Mouse (Mus musculus) olfactory bulb, adult 2 months (tissue): Measurements from ENCODE around the gene Macrod1. TPM values are rescaled to one million over a fixed set of nuclear protein-coding genes. Genes with fewer than 3 reads are reported as not detected.
"Not testable (repeated sequence)": the region's sequence is repeated elsewhere in the genome, so short reads cannot be mapped to it uniquely, and the experiment has no call there.

ENCODE experiments used
- H3K27ac ChIP-seq: fragments of 200-500 bp; 2 replicates; pipeline ENCODE4 v1.5.1; 2012; ENCODE audit warnings: low read depth, low read length; ENCODE audit not compliant: insufficient read depth
- H3K4me1 ChIP-seq: fragments of 200-500 bp; 2 replicates; pipeline ENCODE4 v1.6.1; 2012; ENCODE audit warnings: low read length; ENCODE audit not compliant: control insufficient read depth, insufficient read depth
- H3K4me3 ChIP-seq: fragments of 200-500 bp; 2 replicates; pipeline ENCODE4 v1.5.1; 2012; ENCODE audit warnings: mild to moderate bottlenecking, low read depth, low read length, moderate library complexity; ENCODE audit not compliant: insufficient read depth
- CTCF ChIP-seq: fragments of 200-500 bp; IDR thresholded peaks from 2 replicates; pipeline ENCODE4 v1.5.1; 2012; ENCODE audit warnings: low read depth, mild to moderate bottlenecking, low read length, moderate library complexity; ENCODE audit not compliant: insufficient read depth
- POLR2A ChIP-seq: fragments of 200-500 bp; IDR thresholded peaks from 2 replicates; pipeline ENCODE4 v1.6.1; 2012; ENCODE audit warnings: mild to moderate bottlenecking, low read depth, low read length, moderate library complexity; ENCODE audit not compliant: insufficient read depth
- WGBS: fragments of 180-500 bp; shearing (Covaris S2); methylation state at CpG from one replicate; pipeline ENCODE4 v1.1.7; 2018; 5-methylcytosine and 5-hydroxymethylcytosine counted together
- polyA plus RNA-seq: library from polyadenylated mRNA; stranded (reverse); fragments of >200 nt; gene quantifications from 2 replicates; pipeline ENCODE4 v1.2.4, GENCODE M21; 2012; ENCODE audit warnings: low replicate concordance; ENCODE audit not compliant: missing spikeins, insufficient read depth, insufficient read length

Macrod1 gene
- polyA plus RNA-seq, 1 experiment = not detected

DNA sequence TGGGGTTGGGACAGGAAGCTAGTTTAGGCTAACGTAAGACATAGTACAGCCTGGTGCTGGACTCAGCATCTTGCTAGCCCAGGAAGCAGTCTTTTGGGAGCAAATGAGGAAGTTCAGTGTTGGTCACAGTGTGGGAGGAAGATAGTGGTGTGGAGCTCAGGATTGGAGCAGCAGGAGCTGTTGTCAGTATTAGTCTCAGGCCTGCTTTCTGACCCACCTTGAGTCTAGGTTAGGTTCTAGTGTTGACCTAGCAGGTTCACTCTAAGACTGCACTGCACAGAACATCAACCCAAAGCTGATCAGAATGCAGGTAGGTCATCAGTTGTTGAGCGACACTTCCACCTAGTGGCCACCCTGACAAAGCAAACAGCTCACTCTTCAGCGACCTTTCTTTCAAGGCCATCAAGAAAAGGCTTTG lies 36.4 kb upstream of the Macrod1 start:
- WGBS = 46% methylated on average over 3 of the region's 3 CpGs
- Histone ChIP-seq H3K4me1 (no peaks in the 10 kb centered on the region), H3K4me3 (no peak overlapping the region), H3K27ac (no peak overlapping the region)
- TF ChIP-seq POLR2A = no peak
- no peak for TF ChIP-seq CTCF

- no peak overlapping the region for H3K4me3 ChIP-seq
- H3K27ac ChIP-seq = no peak overlapping the region
- WGBS = 46% methylated on average over 5 of the region's 5 CpGs
- peaks cover 9% of the 10 kb centered on the region; the same call in 1 of the 2 replicates for H3K4me1 ChIP-seq
- TF ChIP-seq POLR2A (no peak), CTCF (no peak)
Measured at GRCm38 (mm10) chr19:7029531-7029930, 27.1 kb upstream of the Macrod1 start.

DNA sequence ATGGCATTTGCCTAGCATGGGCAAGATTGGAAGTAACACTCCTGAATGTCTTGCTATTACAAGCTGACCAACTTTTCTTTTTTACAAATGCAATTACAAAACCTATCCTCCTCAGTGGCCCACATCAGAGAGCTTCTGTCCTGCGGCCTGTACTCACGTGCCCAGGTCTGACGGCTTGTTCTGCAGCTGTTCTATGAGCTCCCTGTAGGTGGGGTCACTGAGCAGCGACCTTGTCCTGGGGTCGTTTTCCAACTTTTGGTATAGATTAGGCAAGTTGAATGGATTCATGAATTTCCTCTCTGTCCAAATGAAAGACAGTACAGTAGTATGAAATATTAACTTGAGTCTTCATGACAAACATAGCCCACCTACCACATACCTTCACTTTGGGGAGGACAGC lies 22.6 kb upstream of the Macrod1 start:
- WGBS = 93% methylated on average over 5 of the region's 5 CpGs
- H3K4me1 ChIP-seq = peaks cover 10% of the 10 kb centered on the region; the same call in 1 of the 2 replicates
- no peak overlapping the region for H3K4me3 ChIP-seq
- H3K27ac ChIP-seq = no peak overlapping the region
- TF ChIP-seq CTCF (no peak), POLR2A (no peak)

GRCm38 (mm10) chr19:7039088-7039720 lies 17.4 kb upstream of the Macrod1 start:
- H3K4me1 ChIP-seq = peaks cover 15% of the 10 kb centered on the region
- no peak for TF ChIP-seq CTCF
- under 1% methylated on average over 35 of the region's 35 CpGs for WGBS
- peak overlapping the region; percentile 96 for H3K4me3 ChIP-seq
- H3K27ac ChIP-seq = peak overlapping the region; percentile 43

DNA sequence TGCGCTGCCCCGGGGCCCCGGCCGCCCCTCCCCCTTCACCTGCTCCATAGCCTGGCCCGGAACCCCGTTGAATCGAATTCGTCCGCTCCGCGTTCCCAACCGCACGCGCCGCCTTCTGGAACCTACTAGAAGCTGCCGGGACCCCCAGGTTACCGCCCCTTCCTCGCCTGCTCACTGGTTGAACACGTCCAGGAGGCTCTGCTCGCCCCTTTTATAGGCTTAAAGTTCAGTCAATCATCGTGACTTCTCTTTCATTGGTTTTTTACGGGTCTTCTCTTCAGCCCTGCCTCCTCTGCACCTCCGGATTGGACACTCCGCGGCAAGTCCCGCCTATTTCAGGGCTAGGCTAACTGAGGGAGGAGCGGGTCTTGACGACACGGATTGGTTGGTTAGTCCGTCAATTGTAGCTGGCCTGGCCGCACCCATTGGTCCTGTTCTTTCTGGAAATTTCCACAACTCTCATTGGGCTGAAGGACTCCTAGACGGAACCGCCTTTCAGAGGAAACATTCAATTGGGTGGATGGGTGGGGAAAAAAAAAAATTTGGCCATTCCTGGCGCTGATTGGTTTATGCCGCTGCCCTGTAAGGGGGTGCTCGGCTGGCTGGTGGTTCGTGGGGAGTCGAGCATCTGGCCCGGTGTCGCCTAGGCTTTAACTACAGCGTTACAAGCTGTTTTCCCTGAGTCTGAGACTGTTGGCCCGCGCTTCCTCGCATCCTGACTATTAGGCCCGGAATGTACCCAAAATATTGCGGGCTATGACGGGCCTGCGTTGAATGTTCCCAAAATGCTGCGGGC lies 16.6 kb upstream of the Macrod1 start, which contains the start of gene Stip1:
TSS of gene Stip1 (minus strand) at position 127 of the 796 bp plus-strand sequence.
- H3K27ac ChIP-seq = peak within 1 kb of the TSS; percentile 97
- TF ChIP-seq CTCF (no peak), POLR2A (peak; percentile 92)
- H3K4me3 ChIP-seq = peak within 1 kb of the TSS; percentile 96
- H3K4me1 ChIP-seq = peaks cover 21% of the 10 kb centered on the region
- WGBS = under 1% methylated on average over 48 of the region's 49 CpGs

- no peak for TF ChIP-seq POLR2A
- no peak for TF ChIP-seq CTCF
- Histone ChIP-seq H3K4me3 (peak overlapping the region; percentile 60), H3K4me1 (peaks cover 26% of the 10 kb centered on the region), H3K27ac (peak overlapping the region; percentile 97)
- WGBS = 20% methylated on average over 13 of the region's 13 CpGs
Measured at GRCm38 (mm10) chr19:7040637-7041130, 15.9 kb upstream of the Macrod1 start.

DNA sequence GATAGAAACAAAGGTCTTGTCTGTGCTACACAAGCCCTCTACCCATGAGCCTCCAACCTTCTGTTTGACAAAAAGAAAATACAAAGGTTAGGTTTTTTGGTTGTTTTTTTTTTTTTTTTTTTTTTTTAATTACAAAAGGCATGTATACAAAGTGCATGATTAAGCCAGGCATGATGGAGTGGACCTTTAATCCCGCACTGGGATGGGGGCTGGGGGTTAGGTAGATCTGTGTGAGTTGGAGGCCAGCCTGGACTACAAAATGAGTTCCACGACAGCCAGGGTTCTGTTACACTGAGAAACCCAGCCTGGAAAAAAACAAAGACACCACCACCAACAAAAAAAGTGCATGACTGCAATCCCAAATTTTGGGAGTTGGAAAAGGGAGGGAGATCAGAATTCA lies 15.4 kb upstream of the Macrod1 start:
- 75% methylated on average over 2 of the region's 2 CpGs for WGBS
- H3K4me1 ChIP-seq = peaks cover 26% of the 10 kb centered on the region
- peak overlapping the region; percentile 97; the same call in 1 of the 2 replicates for H3K27ac ChIP-seq
- no peak overlapping the region for H3K4me3 ChIP-seq
- no peak for TF ChIP-seq POLR2A
- TF ChIP-seq CTCF = no peak

DNA sequence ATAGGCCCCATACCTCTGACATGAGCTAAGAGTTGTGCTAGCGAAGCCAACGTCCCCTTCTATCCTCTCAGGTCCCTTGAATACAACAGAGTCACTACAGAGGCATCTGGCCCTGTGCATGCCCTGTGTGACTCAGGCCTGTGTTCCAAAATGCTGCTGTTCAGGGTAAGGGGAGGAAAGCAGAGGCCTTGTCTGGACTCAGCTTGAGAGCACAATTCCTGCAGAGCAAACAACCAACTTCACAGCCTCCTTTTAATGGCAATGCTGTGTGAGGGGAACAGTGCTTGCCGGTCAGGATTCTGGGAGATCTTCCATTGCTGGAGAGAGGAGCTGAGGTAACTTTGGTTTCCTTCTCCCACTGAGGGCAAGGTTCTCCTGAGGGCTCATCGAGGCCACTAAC lies 12.3 kb upstream of the Macrod1 start:
- H3K4me3 ChIP-seq = no peak overlapping the region
- H3K4me1 ChIP-seq = peaks cover 21% of the 10 kb centered on the region
- 44% methylated on average over 4 of the region's 4 CpGs for WGBS
- TF ChIP-seq CTCF = no peak
- no peak for TF ChIP-seq POLR2A
- H3K27ac ChIP-seq = peak overlapping the region; percentile 84

DNA sequence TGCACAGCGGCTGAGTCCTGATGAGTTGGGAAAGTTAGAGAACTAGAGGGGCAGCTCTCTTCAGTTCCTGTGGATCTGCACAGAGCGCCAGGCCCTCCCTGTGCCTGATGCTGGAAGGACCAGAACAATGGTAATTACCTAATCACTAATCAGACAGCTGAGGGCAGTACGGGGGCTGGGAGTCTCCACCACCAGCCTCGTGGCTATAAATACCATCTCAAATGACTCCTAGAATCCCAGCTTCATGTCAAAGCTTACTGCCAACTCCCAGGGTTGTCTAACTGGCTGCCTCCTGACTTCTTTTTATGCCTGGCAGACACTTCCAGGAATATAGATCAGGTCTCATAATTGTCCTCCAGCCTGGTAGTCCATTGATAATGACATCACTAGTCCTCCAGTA lies 11.9 kb upstream of the Macrod1 start:
- H3K4me1 ChIP-seq = peaks cover 21% of the 10 kb centered on the region
- TF ChIP-seq POLR2A = no peak
- no peak for TF ChIP-seq CTCF
- H3K4me3 ChIP-seq = no peak overlapping the region
- 21% methylated on average over 4 of the region's 4 CpGs for WGBS
- peak overlapping the region; percentile 84 for H3K27ac ChIP-seq

DNA sequence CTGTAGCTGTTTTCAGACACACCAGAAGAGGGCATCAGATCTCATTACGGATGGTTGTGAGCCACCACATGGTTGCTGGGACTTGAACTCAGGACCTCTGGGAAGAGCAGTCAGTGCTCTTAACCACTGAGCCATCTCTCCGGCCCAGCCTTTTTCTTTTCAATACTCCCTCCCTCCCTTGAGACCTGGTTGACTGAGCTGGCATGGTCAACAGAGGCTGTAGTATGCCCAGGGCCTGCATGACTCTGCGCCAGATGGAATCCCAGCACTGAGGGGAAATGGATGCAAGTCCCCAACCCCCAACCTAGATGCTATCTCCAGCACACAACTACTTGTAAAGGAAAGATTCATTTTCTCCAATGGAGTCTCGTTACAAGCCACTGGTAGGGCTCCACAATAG lies 3.2 kb upstream of the Macrod1 start:
- peaks cover 23% of the 10 kb centered on the region for H3K4me1 ChIP-seq
- not testable (repeated sequence) for H3K27ac ChIP-seq, H3K4me3 ChIP-seq
- WGBS = 89% methylated on average over 4 of the region's 4 CpGs
